Mouse (Mus musculus) urinary bladder, postnatal 14 days (tissue): ENCODE data around the gene Krt15.

ENCODE experiments used
- DNase-seq: peaks from one replicate; pipeline ENCODE4 v3.0.0; 2021; ENCODE audit warnings: low spot score

Gene Krt15

DNA sequence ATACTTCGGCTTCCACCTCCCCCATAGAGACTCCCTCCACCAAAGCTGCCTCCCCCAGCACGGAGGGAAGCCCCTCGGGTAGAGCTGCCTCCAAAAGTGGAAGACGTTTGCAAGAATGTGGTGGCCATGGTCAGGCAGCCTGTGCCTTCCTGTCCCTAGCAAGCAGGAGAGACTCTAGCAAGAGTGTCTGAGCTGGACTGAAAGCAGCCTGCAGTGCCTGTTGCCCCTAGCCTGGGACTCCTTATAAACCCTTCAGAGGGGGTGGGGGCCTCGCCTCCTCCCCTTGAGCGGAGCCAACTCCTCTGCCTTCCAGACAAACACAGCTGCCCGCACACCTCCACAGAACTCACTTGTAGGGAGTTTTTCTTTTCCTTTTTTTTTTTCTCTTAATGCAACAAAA, at the start of gene Krt15:
Gene Krt15 (minus strand): TSS at position 198 of the 400 bp plus-strand sequence.
- DNase-seq = peak; percentile 57

DNA sequence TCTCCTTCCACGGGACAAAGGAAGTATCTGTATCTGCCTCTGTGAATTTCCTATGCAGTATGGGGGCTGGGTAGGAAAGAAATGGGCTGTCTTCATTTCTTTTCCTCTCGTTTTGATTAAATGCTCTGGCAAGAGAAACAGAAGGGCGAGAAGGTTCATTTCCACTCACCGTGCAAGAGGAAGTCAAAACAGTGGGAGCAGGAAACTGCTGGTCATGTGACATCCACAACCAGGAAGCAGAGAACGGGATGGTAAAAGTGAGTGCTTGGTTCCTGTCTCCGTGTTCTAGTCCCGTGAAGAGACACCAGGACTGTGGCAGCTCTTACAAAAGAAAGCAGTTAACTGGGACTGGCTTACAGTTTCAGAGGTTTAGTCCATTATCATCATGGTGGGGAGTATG, 46.0 kb upstream of the Krt15 start:
- no peak for DNase-seq

DNA sequence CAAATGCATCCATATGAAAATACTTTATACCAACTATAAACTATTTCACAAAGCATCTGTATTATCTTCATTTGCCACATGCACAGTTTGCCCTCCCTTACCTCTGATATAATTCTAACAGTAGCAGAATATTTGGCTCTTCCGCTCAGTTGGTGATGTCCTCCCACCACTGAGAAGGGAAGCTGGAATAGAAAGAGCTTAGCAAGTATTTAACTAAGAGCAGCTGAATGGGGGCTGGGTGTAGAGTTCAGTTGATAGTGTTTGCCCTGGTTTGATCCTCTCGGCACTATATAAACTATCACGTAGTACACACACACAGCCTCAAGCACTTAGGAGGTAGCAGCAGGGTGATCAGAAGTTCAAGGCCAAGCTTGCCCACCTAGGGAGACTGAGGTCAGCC, 43.5 kb upstream of the Krt15 start:
- DNase-seq = no peak

DNA sequence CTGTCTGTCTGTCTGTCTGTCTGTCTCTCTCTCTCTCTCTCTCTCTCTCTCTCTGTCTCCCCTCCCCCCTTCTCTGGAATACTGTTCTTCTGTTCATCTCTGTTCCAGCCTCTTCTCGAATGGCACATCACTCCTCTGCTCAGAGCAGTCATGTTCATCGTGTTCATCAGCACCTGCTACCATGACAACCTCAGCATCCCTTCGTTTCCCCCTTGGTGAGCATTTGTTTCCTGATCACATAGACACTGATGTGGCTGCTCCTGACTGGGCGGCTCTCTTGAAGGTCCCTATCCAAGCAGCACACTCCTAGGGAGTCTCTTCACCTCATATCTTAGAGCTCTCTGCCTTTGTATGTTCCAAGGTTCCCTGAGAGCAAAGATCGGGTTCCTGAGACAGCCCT, 42.6 kb upstream of the Krt15 start:
- DNase-seq = no peak

DNA sequence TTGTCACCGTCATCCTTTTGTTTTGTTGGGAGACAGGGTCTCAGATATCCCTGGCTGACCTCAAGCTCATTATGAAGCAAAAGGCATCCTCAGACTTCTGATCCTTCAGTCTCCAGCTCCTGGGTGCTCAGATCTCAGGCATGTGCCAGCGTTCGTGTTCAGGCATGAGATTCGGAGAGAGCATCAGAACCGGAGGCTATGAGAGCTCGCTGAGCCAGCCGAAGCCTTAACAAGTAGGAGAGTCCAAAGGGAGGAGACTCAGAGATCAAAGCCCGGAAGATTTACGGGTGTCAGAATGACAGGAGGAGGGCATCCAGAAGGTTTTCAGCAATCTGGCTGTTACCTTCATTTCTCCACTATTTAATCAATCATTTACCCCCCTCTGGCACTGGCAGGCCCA, 41.1 kb upstream of the Krt15 start:
- no peak for DNase-seq

DNA sequence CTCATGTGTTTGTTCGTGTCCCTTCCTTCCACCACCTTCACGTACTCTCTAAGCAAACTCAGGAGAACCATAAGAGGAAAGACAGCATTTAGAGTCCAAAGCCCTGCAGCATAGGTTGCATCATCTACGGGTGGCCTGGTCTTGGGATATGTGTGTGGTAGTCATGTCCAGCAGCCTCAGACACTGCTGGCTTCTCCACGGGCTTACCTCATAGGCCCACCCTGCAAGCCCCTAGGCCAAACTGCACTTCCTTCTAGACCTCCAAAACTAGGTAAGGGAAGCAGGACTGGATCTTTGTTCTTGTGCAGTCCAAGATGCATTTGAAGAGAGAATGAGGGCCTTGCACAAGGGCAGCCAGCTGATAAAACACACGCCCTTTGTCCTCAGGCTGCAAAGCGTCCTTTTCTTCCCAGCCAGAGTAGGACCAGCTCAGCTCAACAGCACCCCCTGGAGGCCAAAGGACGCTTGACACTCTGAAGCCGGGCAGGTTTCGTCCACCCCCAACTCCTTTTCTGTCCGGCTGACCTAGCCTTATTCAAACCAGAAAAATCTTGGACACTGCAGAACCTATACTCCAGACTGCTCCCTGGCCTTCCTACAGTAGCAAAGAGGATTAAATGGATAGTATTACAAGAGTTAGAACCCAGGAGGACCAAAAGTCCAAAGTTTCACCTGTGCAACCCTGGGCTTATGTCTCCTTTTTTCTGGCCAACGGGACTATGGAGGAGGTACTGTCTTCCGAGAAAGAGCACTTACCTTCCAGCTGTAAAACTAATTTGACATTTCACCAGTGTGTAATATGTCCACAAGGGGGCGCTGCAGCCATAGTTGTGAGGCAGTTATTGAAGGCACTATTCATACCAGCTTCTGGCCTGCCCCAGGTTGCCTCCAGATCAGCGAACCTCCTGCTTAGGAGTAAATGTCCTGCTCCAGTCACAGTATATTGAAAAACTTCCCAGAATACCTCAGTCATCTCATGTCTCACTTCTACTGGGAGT, 33.3 kb upstream of the Krt15 start:
- peak; percentile 88 for DNase-seq

DNA sequence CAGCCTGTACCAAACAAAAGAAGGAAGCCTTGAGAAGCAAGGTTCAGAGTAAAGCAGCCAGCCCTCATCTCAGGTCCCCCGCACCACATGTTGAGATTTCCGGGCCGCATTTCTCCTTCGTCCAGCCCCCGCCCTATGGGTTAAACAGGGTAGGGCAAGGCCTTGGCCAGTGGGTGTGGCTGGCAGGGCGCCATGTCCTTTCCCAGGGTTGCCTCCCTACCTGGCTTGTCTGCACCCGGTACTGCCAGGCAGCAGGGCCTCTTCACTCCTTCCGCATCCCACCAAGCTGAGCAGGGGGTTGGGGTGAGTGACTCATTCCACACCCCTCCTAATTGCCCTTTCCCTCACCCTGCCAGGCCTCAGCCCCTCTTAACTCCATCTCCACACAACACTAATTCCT, 32.3 kb upstream of the Krt15 start:
- peak; percentile 94 for DNase-seq

DNA sequence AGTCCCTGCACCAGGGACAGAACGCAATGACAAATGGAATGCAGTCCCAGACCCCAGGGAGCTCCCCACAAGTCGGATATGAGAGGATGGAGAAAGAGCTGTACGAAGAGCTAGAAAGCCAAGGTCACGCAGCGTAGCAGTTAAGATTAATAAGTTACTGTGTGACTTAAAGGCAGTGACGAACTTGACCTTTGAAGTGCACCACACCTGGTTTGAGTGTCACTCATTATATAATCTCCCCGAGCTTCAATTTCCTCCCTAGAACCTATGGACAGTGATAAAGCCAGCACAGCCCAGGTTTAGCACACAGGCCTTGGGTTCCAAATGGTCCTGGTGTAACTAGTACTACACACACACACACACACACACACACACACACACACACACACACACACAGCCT, 28.7 kb upstream of the Krt15 start:
- DNase-seq = no peak

DNA sequence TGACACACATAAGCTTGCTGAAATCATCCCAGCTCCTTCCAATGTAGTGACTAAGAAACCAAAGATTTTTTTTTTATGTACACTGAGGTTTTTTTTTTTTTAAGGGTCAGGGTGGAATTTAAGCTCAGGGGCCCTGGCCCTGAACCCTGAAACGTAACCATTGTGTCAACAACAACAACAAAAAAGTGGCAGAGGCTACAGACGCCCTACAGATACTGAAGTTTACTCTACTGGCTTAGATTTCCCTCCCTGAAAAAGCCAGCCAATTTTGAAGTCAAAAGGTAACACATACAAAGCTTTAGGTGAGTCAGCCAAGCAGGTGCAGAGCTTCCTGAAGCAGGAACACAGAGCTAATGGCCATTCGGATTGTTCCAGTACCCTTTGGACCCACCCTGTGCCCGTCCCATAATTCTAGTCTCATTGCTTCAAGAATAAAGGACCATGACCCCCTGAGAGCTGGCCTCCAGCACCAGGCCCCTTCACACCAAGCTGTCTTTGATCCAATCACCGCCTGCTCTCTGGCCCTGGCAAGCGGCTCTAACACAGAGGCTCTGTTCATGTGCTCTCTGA, 22.3 kb upstream of the Krt15 start:
- DNase-seq = no peak

DNA sequence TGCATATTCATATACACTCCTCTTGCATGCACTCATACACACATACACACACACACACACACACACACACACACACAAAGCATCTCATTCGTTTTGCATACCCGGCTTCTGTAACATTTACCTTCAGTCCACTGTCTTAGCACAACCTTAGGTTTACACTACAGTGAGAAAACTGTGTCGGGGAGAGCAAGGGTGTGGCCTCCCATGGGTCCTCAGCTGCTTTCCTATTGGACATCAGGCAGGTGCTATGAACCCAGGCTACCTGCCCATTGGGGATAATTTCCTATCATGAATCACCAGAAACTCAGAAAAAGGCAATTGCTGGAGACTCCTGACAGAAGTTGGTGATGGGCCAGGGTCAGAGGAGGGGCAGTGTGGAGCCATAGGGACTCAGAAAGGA, 21.6 kb upstream of the Krt15 start:
- no peak for DNase-seq

DNA sequence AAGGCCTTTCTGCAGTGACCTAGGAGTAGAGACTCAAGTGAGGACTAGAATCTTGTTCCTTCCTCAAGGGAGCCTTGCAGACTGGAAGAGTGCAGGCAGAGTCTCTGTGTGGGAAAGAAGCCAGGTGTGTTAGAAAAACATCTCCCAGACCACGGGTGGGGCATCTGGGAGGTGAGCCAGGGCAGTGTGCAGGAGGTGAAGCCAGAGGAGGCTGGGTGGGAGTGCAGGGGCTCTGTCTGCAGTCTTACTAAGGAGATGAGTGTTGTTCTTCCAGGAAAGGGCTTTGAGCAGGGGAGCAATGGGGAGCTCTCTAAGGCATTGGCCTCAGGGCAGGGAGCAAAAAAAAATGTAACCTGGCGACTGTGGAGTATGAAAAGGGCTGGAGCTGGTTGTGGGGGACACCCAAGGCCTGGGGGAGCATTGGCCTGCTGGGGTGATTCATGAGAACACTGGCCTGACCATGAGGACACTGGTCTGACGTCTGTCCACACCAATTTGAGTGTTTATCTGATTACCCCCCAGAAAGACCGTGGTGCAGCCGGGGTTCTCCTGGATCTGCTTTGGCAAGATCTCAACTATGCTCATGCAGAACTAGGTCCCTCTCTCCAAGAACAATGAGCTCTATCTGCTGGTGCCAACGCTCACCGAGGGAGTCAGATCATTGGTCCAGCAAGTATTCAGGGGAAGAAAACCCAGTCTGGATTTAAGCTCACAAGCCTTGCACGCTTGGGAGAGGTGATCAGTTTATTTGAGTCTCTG, 19.9 kb upstream of the Krt15 start:
- peak; percentile 73 for DNase-seq

DNA sequence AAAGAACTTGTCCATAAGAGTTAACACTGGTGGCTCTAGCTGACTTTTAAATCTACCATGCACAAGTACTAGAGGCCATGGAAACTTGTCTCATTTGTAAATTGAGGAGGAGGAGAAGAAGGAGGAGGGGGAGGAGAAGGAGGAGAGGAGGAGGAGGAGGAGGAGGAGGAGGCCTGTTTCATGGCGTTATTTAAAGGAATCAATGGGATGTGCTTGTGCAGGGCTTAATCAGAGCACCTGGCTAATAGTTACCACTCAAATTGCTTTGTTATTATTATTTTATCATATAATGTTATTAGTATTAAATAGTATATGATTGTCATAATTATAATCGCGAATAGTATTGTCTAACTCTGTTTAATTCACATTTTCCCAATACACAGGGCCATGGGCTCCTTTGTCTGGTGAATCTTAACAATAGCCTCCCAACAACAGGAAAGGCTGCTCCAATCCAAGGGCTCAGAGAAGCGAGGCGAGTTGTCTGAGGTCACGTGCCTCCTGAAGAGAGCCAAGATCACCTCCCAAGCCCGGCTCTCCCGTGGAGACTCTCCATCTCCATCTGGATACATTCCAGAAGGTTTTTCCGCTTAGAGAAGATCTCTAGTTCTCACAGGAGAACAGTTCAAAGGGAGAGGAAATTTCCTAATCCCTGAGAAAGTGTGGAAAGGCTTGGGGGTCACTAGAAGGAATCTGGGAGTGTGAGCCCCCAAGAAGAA, 13.0 kb upstream of the Krt15 start, which contains the start of gene Krt19:
Gene Krt19 (minus strand): TSS at position 51 of the 716 bp plus-strand sequence.
- no peak for DNase-seq

DNA sequence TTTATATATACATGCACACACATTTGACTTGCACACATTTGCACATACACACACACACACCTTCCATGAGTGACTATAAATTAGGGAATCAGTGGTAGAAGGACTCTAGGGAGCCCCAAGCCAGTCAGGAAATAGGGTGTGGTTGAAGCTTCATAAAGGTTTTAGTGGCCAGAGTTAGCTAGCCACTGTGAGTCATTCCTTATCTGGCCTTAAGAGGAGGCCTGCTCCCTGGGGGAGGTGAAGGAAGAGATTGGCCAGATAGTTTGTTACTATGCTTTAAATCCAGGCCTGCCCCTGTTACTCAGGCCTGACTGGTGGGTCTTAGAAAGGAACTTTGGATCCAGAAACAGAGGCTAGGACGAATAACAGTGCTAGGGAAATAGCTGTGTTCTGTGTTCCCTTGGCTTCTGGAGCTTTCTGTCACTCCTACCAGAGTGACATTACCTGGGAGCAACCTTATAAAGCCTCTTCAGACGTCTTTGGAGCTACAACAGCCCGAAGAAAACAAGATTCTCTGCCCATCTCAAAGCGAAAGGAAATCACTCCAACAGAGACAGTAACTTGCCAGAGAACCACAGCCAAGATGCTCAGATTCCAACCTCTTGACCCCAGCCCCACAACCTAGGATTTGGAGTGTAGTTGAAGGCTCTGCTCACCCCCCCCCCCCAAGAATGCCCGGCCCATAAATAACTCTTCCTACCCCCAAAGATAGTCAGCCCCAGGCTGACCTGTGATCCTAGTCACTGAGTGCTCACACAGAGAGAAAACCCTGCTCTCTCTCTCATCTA, 12.0 kb upstream of the Krt15 start:
- no peak for DNase-seq

DNA sequence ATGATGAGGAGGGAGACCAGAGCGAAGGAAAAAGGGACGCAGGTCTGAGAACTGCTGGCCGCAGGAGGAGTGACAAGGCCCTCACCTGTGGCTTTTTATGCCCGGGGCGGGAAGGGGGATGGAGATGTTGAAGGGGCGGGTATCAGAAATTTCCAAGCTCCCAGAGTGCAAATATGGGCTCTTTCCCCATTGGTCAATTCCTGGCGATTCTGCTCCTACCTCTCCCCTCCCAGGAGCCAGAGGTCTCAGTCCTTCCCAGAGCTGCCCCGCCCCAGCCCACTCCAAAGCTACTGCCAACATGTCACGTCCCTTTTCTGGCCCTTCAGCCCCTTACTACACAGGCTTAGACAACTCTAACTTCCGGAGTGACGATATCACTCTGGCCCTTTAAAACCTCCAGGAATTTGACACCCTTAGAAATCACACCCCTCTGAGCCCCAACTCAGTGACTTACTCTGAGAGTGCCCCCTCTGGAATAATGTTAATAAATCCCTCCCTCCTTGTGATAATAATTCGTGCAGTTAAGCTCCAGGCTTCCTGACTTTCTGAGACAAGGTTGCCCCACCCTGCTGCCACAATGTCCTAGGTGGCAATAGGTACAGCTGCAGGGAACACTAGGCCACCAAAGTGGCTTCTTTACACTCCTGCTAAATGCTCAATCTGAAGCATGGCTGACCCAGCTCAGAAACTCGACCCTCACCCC, 10.3 kb upstream of the Krt15 start:
- DNase-seq = peak; percentile 87

DNA sequence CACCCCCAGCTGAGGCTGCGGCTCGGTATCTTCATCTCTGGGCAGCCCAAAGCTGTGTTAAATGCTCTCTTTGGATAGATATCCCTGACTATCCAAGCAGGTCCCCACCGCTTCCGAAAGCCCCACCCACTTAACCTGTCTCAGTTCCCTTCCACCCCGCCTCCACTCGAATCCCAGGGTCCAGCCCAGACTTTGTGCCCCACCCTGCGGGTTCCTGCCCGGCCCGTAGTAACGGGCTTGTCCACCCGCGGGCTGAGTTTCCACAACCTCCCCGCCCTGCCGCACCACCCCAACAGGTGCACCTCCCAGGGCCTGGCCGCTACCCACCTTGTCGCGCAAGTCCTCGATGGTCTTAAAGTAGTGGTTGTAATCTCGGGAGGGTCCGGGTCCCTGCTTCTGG, 9.4 kb upstream of the Krt15 start:
- DNase-seq = peak; percentile 66

DNA sequence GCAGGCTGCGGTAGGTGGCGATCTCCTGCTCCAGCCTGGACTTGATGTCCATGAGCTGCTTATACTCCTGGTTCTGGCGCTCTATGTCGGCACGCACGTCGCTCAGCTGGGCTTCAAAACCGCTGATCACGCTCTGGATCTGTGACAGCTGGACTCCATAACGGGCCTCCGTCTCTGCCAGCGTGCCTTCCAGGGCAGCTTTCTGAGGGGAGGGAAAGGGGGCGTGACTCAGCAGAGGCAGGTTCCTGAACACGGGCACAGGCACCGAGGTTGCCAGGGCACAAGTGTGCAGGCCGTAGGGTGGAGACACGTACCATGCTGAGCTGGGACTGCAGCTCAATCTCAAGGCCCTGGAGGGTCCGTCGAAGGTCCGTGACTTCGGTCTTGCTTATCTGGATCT, 5.2 kb upstream of the Krt15 start:
- DNase-seq = peak; percentile 61

DNA sequence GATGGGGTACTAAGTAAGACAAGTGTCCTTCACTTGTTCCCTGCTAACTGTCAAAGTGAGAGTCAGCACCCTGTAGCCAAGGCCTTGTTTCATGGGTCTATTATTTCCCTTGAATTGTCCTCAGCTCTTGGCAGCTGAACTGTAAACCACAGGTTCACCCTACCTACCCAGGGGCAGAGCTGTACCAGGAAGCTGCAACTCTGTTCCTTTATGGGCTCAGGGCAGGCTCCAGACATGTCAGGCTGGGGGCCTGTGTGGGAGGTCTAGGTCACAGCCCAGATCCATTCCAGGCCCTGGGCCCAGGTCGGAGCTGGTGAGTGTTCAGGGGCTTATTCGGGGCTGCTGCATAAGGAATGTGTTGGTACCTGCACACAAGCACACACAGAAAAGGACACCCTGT, 3.7 kb upstream of the Krt15 start:
- DNase-seq = peak; percentile 45

DNA sequence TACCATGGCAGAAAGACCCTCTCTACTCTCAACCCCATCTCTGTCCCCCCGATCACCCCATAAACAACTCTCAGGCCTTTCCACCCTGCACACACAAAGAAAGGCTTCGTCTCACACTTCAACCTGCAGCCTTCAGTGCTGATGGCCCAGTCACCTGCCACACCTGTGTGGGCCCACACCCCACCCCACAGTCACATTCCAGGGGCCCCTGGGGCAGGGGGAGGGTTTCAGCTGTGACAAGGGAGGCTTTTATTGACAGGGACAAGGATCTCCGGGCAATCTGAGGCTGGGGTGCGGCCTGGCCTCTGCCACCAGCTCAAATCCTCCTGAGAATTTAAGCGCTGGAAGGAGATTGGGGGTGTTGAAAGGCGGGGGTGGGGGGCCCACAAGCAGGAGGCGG, 3.1 kb upstream of the Krt15 start:
- DNase-seq = peak; percentile 56

DNA sequence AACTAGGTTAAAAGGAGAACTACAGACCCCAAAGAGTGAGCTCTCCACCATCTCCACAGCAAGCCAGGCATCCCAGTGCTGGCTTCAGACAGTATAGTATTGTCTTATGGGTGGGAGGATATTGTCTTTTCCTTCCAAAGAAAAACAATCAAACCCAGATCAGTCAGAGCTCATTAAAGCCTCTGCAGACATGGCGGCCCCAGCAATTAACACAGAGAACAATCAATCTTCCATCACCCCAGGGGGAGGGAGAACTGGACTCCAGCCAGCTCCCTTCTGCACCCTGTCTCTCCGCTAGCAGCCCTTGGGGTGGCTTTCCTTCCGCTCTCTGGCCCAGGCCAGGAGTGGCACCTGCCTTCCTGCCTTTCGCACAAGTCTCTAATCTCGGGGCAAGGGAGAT, 2.0 kb upstream of the Krt15 start:
- no peak for DNase-seq

DNA sequence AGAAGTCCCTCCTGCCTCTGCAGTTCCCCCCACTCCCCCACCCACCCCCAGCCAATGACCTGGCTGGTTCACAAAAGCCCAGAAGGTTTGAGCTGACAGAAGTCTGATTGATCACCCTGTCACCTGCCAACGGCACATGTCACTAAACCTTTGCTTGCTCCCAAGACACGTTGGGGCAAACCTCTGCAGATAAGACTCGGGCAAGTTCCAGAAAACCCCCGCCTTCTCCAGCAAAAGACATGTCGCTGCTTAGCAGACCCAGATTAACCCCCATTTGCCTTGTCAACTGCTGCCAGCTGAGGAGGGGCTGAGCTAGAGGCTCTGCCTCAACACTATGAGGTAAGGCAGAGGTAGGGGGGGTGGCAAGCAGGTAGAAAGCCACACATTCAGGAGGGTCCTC, 831 bp upstream of the Krt15 start:
- peak; percentile 72 for DNase-seq

DNA sequence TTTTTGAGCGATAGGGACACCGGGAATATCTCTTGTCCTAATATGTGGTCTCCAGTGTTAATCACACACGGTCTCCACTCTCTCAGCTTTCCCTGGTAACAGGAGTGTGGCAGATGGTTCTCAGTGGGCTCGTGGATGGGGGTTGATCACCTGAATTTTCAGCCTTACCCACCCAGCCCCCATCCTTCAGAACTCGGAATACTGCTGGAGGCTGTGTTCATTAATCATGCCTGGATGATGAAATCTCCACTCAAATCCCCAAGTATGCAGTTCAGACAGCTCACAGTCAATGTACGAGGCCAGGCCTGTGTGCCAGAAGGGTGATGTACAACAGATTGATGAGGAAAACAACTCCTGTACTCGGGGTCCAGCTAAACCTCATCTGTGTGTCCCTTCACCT, 10.8 kb downstream of the Krt15 start:
- DNase-seq = no peak
